Comparison of ENCODE assay signal across 38 mouse cellular contexts in genomic region chr8:21911931-21912330, GRCm38 (mm10). TPM values are rescaled to one million over a fixed set of nuclear protein-coding genes. Genes with fewer than 3 reads are reported as not detected.
"Had no signal": no experiment of that assay in that cellular context is flagged by ENCODE, and none has a peak within 500 bp of the region (broad histone marks: within the 10 kb centered on the region; RNA-seq: fewer than 3 reads in every experiment).

No protein-coding gene starts in this region.

- H3K9me3 ChIP-seq: heart, embryonic 12.5 days; heart, embryonic 13.5 days; heart, embryonic 15.5 days; hindbrain, embryonic 10.5 days; hindbrain, embryonic 12.5 days; hindbrain, embryonic 13.5 days; hindbrain, embryonic 15.5 days; intestine, embryonic 15.5 days; kidney, embryonic 15.5 days had no signal

- H3K9ac ChIP-seq: heart, embryonic 12.5 days; heart, embryonic 13.5 days; heart, embryonic 15.5 days; hindbrain, embryonic 12.5 days; hindbrain, embryonic 13.5 days; hindbrain, embryonic 14.5 days; hindbrain, embryonic 15.5 days; intestine, embryonic 15.5 days; kidney, embryonic 15.5 days had no signal

- H3K36me3 ChIP-seq: heart, embryonic 12.5 days; heart, embryonic 13.5 days; heart, embryonic 15.5 days; hindbrain, embryonic 10.5 days; hindbrain, embryonic 12.5 days; hindbrain, embryonic 13.5 days; hindbrain, embryonic 15.5 days; intestine, embryonic 15.5 days; kidney, embryonic 15.5 days had no signal

- H3K4me1 ChIP-seq: heart, embryonic 12.5 days; heart, embryonic 13.5 days; heart, embryonic 15.5 days; hindbrain, embryonic 10.5 days; hindbrain, embryonic 12.5 days; hindbrain, embryonic 13.5 days; hindbrain, embryonic 15.5 days; intestine, embryonic 15.5 days; kidney, embryonic 15.5 days had no signal

- DNase-seq: heart, postnatal 10 days; heart, postnatal 36 days; heart, postnatal 4 days; kidney, adult 11 months; kidney, adult 18-20 months; kidney, adult 2 months; kidney, adult 8-10 months; kidney, adult 9 months; kidney, postnatal 10 days; kidney, postnatal 25 days; kidney, postnatal 36 days; kidney, postnatal 4 days; layer of hippocampus, adult 9-11 months; layer of hippocampus, postnatal 36 days had no signal

- H3K4me3 ChIP-seq: heart, embryonic 12.5 days; heart, embryonic 13.5 days; heart, embryonic 15.5 days; hindbrain, embryonic 10.5 days; hindbrain, embryonic 12.5 days; hindbrain, embryonic 13.5 days; hindbrain, embryonic 15.5 days; intestine, embryonic 15.5 days; kidney, embryonic 15.5 days; layer of hippocampus, adult 2 months; left cerebral cortex, adult 2 months had no signal

- H3K27ac ChIP-seq: heart, embryonic 13.5 days; heart, embryonic 15.5 days; hindbrain, embryonic 10.5 days; hindbrain, embryonic 12.5 days; hindbrain, embryonic 13.5 days; hindbrain, embryonic 14.5 days; hindbrain, embryonic 15.5 days; hindbrain, postnatal 0 days; intestine, embryonic 15.5 days; kidney, embryonic 15.5 days; kidney, postnatal 0 days; layer of hippocampus, adult 2 months; left cerebral cortex, adult 2 months had no signal

RNA-seq across cellular contexts. Expression of gene Defb11, which starts 5.7 kb away (rescaled TPM):
- total RNA-seq: heart, postnatal 10 days; heart, postnatal 25 days; heart, postnatal 36 days; heart, postnatal 4 days; hematopoietic stem cell, adult 5-6 weeks; hindbrain, postnatal 0 days; layer of hippocampus, adult 18-20 months; layer of hippocampus, adult 2 months; layer of hippocampus, adult 8-10 months; layer of hippocampus, postnatal 36 days; left cerebral cortex, adult 18-20 months; left cerebral cortex, adult 2 months; left cerebral cortex, adult 8-10 months; left cerebral cortex, postnatal 10 days had no signal

RNA-seq across cellular contexts. Expression of gene Defb15, which starts 20.6 kb away (rescaled TPM):
- total RNA-seq: heart, postnatal 10 days; heart, postnatal 25 days; heart, postnatal 36 days; heart, postnatal 4 days; hematopoietic stem cell, adult 5-6 weeks; hindbrain, postnatal 0 days; layer of hippocampus, adult 18-20 months; layer of hippocampus, adult 2 months; layer of hippocampus, adult 8-10 months; layer of hippocampus, postnatal 10 days; layer of hippocampus, postnatal 14 days; layer of hippocampus, postnatal 25 days; layer of hippocampus, postnatal 36 days; left cerebral cortex, adult 18-20 months; left cerebral cortex, adult 2 months; left cerebral cortex, adult 8-10 months; left cerebral cortex, postnatal 10 days had no signal

RNA-seq across cellular contexts. Expression of gene Defb35, which starts 26.2 kb away (rescaled TPM):
- total RNA-seq: heart, postnatal 10 days; heart, postnatal 25 days; heart, postnatal 36 days; heart, postnatal 4 days; hematopoietic stem cell, adult 5-6 weeks; hindbrain, postnatal 0 days; layer of hippocampus, adult 18-20 months; layer of hippocampus, adult 2 months; layer of hippocampus, adult 8-10 months; layer of hippocampus, postnatal 10 days; layer of hippocampus, postnatal 14 days; layer of hippocampus, postnatal 25 days; layer of hippocampus, postnatal 36 days; left cerebral cortex, adult 18-20 months; left cerebral cortex, adult 2 months; left cerebral cortex, adult 8-10 months; left cerebral cortex, postnatal 10 days had no signal

RNA-seq across cellular contexts. Expression of gene Defb9, which starts 26.7 kb away (rescaled TPM):
- total RNA-seq: heart, postnatal 10 days; heart, postnatal 25 days; heart, postnatal 36 days; heart, postnatal 4 days; hematopoietic stem cell, adult 5-6 weeks; hindbrain, postnatal 0 days; layer of hippocampus, adult 18-20 months; layer of hippocampus, adult 2 months; layer of hippocampus, adult 8-10 months; layer of hippocampus, postnatal 10 days; layer of hippocampus, postnatal 14 days; layer of hippocampus, postnatal 25 days; layer of hippocampus, postnatal 36 days; left cerebral cortex, adult 18-20 months; left cerebral cortex, adult 2 months; left cerebral cortex, adult 8-10 months; left cerebral cortex, postnatal 10 days had no signal

RNA-seq across cellular contexts. Expression of gene Defb13, which starts 34.6 kb away (rescaled TPM):
- total RNA-seq: heart, postnatal 10 days; heart, postnatal 25 days; heart, postnatal 36 days; heart, postnatal 4 days; hematopoietic stem cell, adult 5-6 weeks; hindbrain, postnatal 0 days; layer of hippocampus, adult 18-20 months; layer of hippocampus, adult 2 months; layer of hippocampus, adult 8-10 months; layer of hippocampus, postnatal 10 days; layer of hippocampus, postnatal 14 days; layer of hippocampus, postnatal 25 days; layer of hippocampus, postnatal 36 days; left cerebral cortex, adult 18-20 months; left cerebral cortex, adult 2 months; left cerebral cortex, adult 8-10 months; left cerebral cortex, postnatal 10 days had no signal
